Mouse (Mus musculus): ENCODE results near the gene Paqr4. TPM values are rescaled to one million over a fixed set of nuclear protein-coding genes. Genes with fewer than 3 reads are reported as not detected.

Gene Paqr4
- total and polyA plus RNA-seq, 3 experiments, result 1.0 to 2.8 (median 1.1) TPM

GRCm38 (mm10) chr17:23749400-23750191 is 8.9 kb upstream of the Paqr4 start:
- no peak for DNase-seq (ENCODE audit: extremely low read depth)
- peaks cover 17% of the 10 kb centered on the region for H3K27me3 ChIP-seq (replicated peaks)
- H3K27ac ChIP-seq (ENCODE audit: insufficient read depth, low read depth), result no peak overlapping the region
- H3K4me2 ChIP-seq (ENCODE audit: insufficient read depth, low read depth, poor library complexity, severe bottlenecking), result peak overlapping the region; percentile 72
- in situ Hi-C loops (cut with MboI; ENCODE audit: low pct_ligation_motif_present, low pct_unique_long_range_greater_than_20kb, low sequenced_read_pairs) (no loop called here), dilution Hi-C loops (cut with MboI; ENCODE audit: extremely low pct_ligation_motif_present, extremely low pct_unique_long_range_greater_than_20kb, low sequenced_read_pairs) (no loop called here)
- TF ChIP-seq ETS1 (conservative IDR thresholded peaks at IDR 0.05; ENCODE audit: low read depth, low read length) (0 out of 2 replicates have a peak, but pooled peaks have one; percentile 6), NELFE (IDR thresholded peaks at IDR 0.05; ENCODE audit: low read depth, low read length) (peak; percentile 52; the same call in 1 of the 2 replicates), ZC3H11A (IDR thresholded peaks at IDR 0.05; ENCODE audit: low read depth, low read length) (no peak), MAX (IDR thresholded peaks at IDR 0.05; ENCODE audit: low read length) (0 out of 2 replicates have a peak, but pooled peaks have one; percentile 37)
- peaks cover 31 to 54% of the 10 kb centered on the region in 2 experiments for H3K4me1 ChIP-seq (ENCODE audit: control insufficient read depth in 1 of 2, insufficient read depth in 2 of 2)
- H3K4me3 ChIP-seq (replicated peaks in 1 of 3; ENCODE audit: low read depth in 2 of 3, low read length in 2 of 3, poor library complexity in 1 of 3), result peak overlapping the region; percentile 34 to 48 (median 43)
- no peaks in the 10 kb centered on the region for H3K9me3 ChIP-seq (replicated peaks; ENCODE audit: low read length)
- peaks cover 21 to 35% of the 10 kb centered on the region in 2 experiments for H3K36me3 ChIP-seq (replicated peaks in 1 of 2; ENCODE audit: control insufficient read depth in 1 of 2, insufficient read depth in 1 of 2, low read length in 1 of 2)
- peak overlapping the region; percentile 55; the same call in 1 of the 2 replicates for H3K9ac ChIP-seq (ENCODE audit: insufficient read depth, low read depth)
- H3K79me2 ChIP-seq (replicated peaks; ENCODE audit: control insufficient read depth, extremely low read depth, insufficient read depth, poor library complexity, severe bottlenecking), result no peaks in the 10 kb centered on the region

GRCm38 (mm10) chr17:23748631-23749391 is 8.1 kb upstream of the Paqr4 start:
- peaks cover 21 to 33% of the 10 kb centered on the region in 2 experiments for H3K36me3 ChIP-seq (replicated peaks in 1 of 2; ENCODE audit: control insufficient read depth in 1 of 2, insufficient read depth in 1 of 2, low read length in 1 of 2)
- H3K4me2 ChIP-seq (ENCODE audit: insufficient read depth, low read depth, poor library complexity, severe bottlenecking), result peak overlapping the region; percentile 72
- H3K4me1 ChIP-seq (ENCODE audit: control insufficient read depth in 1 of 2, insufficient read depth in 2 of 2), result peaks cover 32 to 55% of the 10 kb centered on the region in 2 experiments
- no peaks in the 10 kb centered on the region for H3K9me3 ChIP-seq (replicated peaks; ENCODE audit: low read length)
- peaks cover 22% of the 10 kb centered on the region for H3K27me3 ChIP-seq (replicated peaks)
- in situ Hi-C loops (cut with MboI; ENCODE audit: low pct_ligation_motif_present, low pct_unique_long_range_greater_than_20kb, low sequenced_read_pairs), result no loop called here
- peak; percentile 89 for DNase-seq (ENCODE audit: extremely low read depth)
- H3K9ac ChIP-seq (ENCODE audit: insufficient read depth, low read depth), result peak overlapping the region; percentile 55; the same call in 1 of the 2 replicates
- peak overlapping the region; percentile 34 to 48 (median 43) for H3K4me3 ChIP-seq (replicated peaks in 1 of 3; ENCODE audit: low read depth in 2 of 3, low read length in 2 of 3, poor library complexity in 1 of 3)
- H3K27ac ChIP-seq (ENCODE audit: insufficient read depth, low read depth), result no peak overlapping the region
- TF ChIP-seq MAZ (IDR thresholded peaks at IDR 0.05; ENCODE audit: low read depth, low read length), result peak; percentile 83; the same call in 1 of the 2 replicates
- no peak for TF ChIP-seq JUND (conservative IDR thresholded peaks at IDR 0.05; ENCODE audit: low read depth, low read length)
- TF ChIP-seq E2F4 (IDR thresholded peaks at IDR 0.05; ENCODE audit: insufficient replicate concordance, low read depth, low read length), result no peak
- no peak for TF ChIP-seq ZNF384 (IDR thresholded peaks at IDR 0.05; ENCODE audit: low read depth, low read length)
- TF ChIP-seq RAD21 (IDR thresholded peaks at IDR 0.05; ENCODE audit: low read depth, low read length), result peak; percentile 74
- no peak for TF ChIP-seq JUN (IDR thresholded peaks at IDR 0.05; ENCODE audit: insufficient read depth, low read depth, low read length)
- peak; percentile 43 for TF ChIP-seq SMC3 (IDR thresholded peaks at IDR 0.05; ENCODE audit: low read depth, low read length)
- peak; percentile 52; the same call in 1 of the 2 replicates for TF ChIP-seq SIN3A (IDR thresholded peaks at IDR 0.05; ENCODE audit: low read length)
- no peak for TF ChIP-seq CHD1 (IDR thresholded peaks at IDR 0.05; ENCODE audit: low read depth, low read length)
- TF ChIP-seq CTCF (conservative IDR thresholded peaks at IDR 0.05 in 1 of 2, IDR thresholded peaks at IDR 0.05 in 1 of 2; ENCODE audit: low read depth in 2 of 2, low read length in 2 of 2), result peak; percentile 84 to 93
- TF ChIP-seq EP300 (IDR thresholded peaks at IDR 0.05; ENCODE audit: low read length), result peak; percentile 44; the same call in 1 of the 2 replicates
- peak; percentile 83 for TF ChIP-seq IRF4 (IDR thresholded peaks at IDR 0.05; ENCODE audit: low read depth, low read length)
- no peak for TF ChIP-seq GABPA (IDR thresholded peaks at IDR 0.05; ENCODE audit: insufficient replicate concordance, low read depth, low read length)
- no peak for TF ChIP-seq PAX5 (IDR thresholded peaks at IDR 0.05; ENCODE audit: low read length)
- 0 out of 2 replicates have a peak, but pooled peaks have one; percentile 18 for TF ChIP-seq POLR2A (IDR thresholded peaks at IDR 0.05; ENCODE audit: low read depth, low read length)
- no peak for TF ChIP-seq POLR2AphosphoS2 (IDR thresholded peaks at IDR 0.05; ENCODE audit: low read depth, low read length)
- no peak for TF ChIP-seq KAT2A (IDR thresholded peaks at IDR 0.05; ENCODE audit: insufficient replicate concordance, low read length)
- TF ChIP-seq MXI1 (IDR thresholded peaks at IDR 0.05; ENCODE audit: low read depth, low read length), result no peak
- TF ChIP-seq UBTF (IDR thresholded peaks at IDR 0.05; ENCODE audit: low read depth, low read length), result no peak
- no peak for TF ChIP-seq ZMIZ1 (IDR thresholded peaks at IDR 0.05; ENCODE audit: low read depth, low read length)
- TF ChIP-seq USF2 (conservative IDR thresholded peaks at IDR 0.05; ENCODE audit: low read depth, low read length), result no peak
- TF ChIP-seq ZKSCAN1 (IDR thresholded peaks at IDR 0.05; ENCODE audit: borderline replicate concordance, low read depth, low read length), result no peak
- TF ChIP-seq NELFE (IDR thresholded peaks at IDR 0.05; ENCODE audit: low read depth, low read length), result no peak
- TF ChIP-seq TBP (conservative IDR thresholded peaks at IDR 0.05; ENCODE audit: low read depth, low read length), result no peak; the same call in 1 of the 2 replicates
- no peak for TF ChIP-seq TCF12 (IDR thresholded peaks at IDR 0.05; ENCODE audit: low read depth, low read length)
- TF ChIP-seq ZC3H11A (IDR thresholded peaks at IDR 0.05; ENCODE audit: low read depth, low read length), result no peak
- TF ChIP-seq MAX (IDR thresholded peaks at IDR 0.05; ENCODE audit: low read length), result no peak
- TF ChIP-seq RCOR1 (conservative IDR thresholded peaks at IDR 0.05; ENCODE audit: low read depth, low read length), result no peak
- dilution Hi-C loops (cut with MboI; ENCODE audit: extremely low pct_ligation_motif_present, extremely low pct_unique_long_range_greater_than_20kb, low sequenced_read_pairs), result no loop called here
- H3K79me2 ChIP-seq (replicated peaks; ENCODE audit: control insufficient read depth, extremely low read depth, insufficient read depth, poor library complexity, severe bottlenecking), result no peaks in the 10 kb centered on the region
